Mouse (Mus musculus) hindbrain, embryonic 12.5 days (tissue): ENCODE results near the gene Hoxd3. TPM values are rescaled to one million over a fixed set of nuclear protein-coding genes. Genes with fewer than 3 reads are reported as not detected.

Source experiments
- ATAC-seq: fragments of 200-750 bp; cut with Nextera tagmentation; 2 replicates; pipeline ENCODE4 v1.8.0; 2017; ENCODE audit warnings: moderate TSS enrichment; ENCODE audit not compliant: low FRiP score
- H3K27ac ChIP-seq: fragments of 300-500 bp; sonication (generic); 2 replicates; pipeline ENCODE4 v1.5.1; 2016; ENCODE audit warnings: mild to moderate bottlenecking
- H3K27me3 ChIP-seq: fragments of 300-500 bp; sonication (generic); 2 replicates; pipeline ENCODE4 v1.6.1; 2016; ENCODE audit warnings: mild to moderate bottlenecking
- H3K36me3 ChIP-seq: fragments of 300-500 bp; sonication (generic); 2 replicates; pipeline ENCODE4 v1.6.1; 2016; ENCODE audit warnings: mild to moderate bottlenecking
- H3K4me1 ChIP-seq: fragments of 300-500 bp; sonication (generic); 2 replicates; pipeline ENCODE4 v1.6.1; 2016
- H3K4me2 ChIP-seq: fragments of 300-500 bp; sonication (generic); replicated peaks from 2 replicates; pipeline ENCODE4 v1.6.1; 2016; ENCODE audit warnings: mild to moderate bottlenecking
- H3K4me3 ChIP-seq: fragments of 300-500 bp; sonication (generic); 2 replicates; pipeline ENCODE4 v1.5.1; 2016; ENCODE audit warnings: mild to moderate bottlenecking
- H3K9ac ChIP-seq: fragments of 300-500 bp; sonication (generic); 2 replicates; pipeline ENCODE4 v1.6.1; 2016; ENCODE audit warnings: mild to moderate bottlenecking, moderate library complexity
- H3K9me3 ChIP-seq: fragments of 300-500 bp; sonication (generic); replicated peaks from 2 replicates; pipeline ENCODE4 v1.6.1; 2016; ENCODE audit warnings: mild to moderate bottlenecking
- WGBS: fragments of 180-500 bp; shearing (Covaris S2); methylation state at CpG from one replicate; pipeline ENCODE4 v1.1.7; 2016; 5-methylcytosine and 5-hydroxymethylcytosine counted together
- polyA plus RNA-seq: library from polyadenylated mRNA; unstranded; fragments of >200 nt; fragmentation: Nextera tagmentation; extraction: Ambion mirVana; gene quantifications from 2 replicates; pipeline ENCODE4 v1.2.1, GENCODE M21; 2016

Hoxd3 gene
- polyA plus RNA-seq, 1 experiment from 2014 or later, result 69.6 TPM

DNA sequence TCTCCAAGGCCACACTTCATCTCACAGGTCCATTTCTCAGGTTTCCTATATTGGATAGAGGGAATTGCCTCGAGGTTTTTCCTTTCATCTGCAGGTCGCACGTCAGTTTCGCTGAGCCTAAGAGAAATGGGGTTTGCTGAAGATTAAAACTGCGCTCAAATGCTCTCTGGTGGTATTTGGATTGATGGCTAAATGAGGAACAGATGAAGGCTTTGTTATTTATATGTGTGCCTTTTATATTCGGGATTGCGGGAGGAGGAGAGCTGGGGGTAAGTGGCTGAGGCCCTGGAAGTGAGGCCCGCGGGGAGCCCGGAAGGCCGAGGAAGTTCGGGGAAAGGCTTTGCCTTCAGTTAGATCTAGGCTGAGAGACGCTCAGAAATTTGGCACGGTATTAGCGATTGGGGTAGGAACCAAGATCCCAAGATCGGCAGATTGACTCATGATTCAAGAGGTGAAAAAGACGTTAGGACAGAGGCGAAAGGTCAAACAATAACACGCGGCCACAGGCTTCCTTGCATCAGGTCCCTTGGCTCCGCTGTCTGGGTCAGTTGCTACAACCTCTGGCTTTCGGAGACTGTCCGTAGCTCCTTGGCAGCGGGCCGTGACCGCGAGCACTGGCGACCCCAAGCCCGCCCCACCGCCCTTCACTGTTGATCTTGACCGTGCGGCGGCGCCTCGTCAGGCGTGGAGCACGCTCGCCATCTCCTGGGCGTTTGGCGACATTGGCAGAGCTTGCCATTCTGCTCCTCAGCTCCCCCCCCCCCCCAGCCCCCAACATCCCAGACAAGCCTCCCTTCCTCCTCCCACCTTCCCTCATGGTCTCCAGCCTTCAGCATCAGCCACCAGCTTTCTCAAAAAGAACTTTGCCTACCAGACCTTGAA, 39.0 kb upstream of the Hoxd3 start:
- ATAC-seq, result peak; percentile 52; the same call in 1 of the 2 replicates
- peaks cover 98% of the 10 kb centered on the region for H3K27me3 ChIP-seq
- no peaks in the 10 kb centered on the region for H3K36me3 ChIP-seq
- peak overlapping the region; percentile 19 for H3K4me3 ChIP-seq
- no peak overlapping the region for H3K27ac ChIP-seq
- no peaks in the 10 kb centered on the region for H3K9me3 ChIP-seq
- H3K4me2 ChIP-seq, result peak overlapping the region; percentile 44
- H3K9ac ChIP-seq, result no peak overlapping the region
- under 1% methylated on average over 40 of the region's 40 CpGs for WGBS
- H3K4me1 ChIP-seq, result peaks cover 13% of the 10 kb centered on the region

DNA sequence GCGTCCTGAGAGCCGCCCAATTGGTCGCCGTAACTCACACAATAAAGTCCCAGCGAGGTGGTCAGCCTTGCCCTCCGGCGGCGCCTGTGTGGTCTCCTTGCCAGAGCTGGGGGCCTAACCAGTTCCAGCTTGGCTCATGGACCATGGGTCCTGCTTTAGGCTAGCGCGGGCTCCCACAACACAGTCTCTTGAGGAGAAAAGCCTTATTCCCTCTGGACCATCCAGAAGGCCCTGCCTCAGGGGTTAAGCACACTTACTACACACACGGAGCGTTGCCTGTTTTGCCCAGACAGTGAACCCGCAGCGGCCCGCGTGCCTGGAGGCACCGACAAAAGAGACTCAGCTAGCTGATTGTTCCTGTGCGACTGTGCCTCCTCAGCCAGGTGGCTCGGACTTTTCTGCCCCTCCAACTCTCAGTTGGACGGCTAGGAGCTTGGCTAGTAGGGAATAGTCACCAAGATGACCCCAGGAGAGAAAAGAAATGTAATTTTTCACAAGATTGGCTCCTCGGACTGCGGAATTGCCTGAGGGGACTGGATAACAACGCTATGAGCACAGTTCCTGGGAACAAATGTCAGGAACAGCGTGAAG, 37.8 kb upstream of the Hoxd3 start:
- Histone ChIP-seq H3K4me2 (no peak overlapping the region), H3K9me3 (no peaks in the 10 kb centered on the region), H3K4me3 (no peak overlapping the region), H3K4me1 (peaks cover 4% of the 10 kb centered on the region; the same call in 1 of the 2 replicates), H3K9ac (no peak overlapping the region), H3K27me3 (peaks cover 98% of the 10 kb centered on the region), H3K27ac (no peak overlapping the region), H3K36me3 (no peaks in the 10 kb centered on the region)
- ATAC-seq, result no peak
- 1% methylated on average over 24 of the region's 24 CpGs for WGBS

DNA sequence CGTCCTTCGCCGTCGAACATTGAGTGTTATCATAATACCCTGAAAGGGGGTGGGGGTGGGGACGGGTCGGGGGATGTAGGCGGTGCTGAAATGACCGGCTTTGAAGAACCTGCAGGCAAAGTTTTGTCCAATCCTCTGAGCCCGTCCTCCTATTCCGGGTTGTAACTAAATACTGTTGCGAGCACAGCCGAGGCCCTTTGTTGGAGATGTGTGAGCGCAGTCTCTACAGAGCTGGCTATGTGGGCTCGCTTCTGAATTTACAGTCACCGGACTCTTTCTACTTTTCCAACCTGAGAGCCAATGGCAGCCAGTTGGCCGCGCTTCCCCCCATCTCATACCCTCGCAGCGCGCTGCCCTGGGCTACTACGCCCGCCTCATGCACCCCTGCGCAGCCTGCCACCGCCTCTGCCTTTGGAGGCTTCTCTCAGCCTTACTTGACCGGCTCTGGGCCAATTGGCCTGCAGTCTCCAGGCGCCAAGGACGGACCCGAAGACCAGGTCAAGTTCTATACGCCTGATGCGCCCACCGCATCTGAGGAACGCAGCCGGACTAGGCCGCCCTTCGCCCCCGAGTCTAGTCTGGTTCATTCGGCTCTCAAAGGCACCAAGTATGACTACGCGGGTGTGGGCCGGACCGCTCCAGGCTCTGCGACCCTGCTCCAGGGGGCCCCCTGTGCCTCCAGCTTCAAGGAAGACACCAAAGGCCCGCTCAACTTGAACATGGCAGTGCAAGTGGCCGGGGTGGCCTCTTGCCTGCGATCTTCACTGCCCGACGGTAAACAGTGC, 36.7 kb upstream of the Hoxd3 start, which contains the start of gene Hoxd12:
TSS of gene Hoxd12 (plus strand) at position 133 of the 785 bp plus-strand sequence.
- Histone ChIP-seq H3K27me3 (peaks cover 98% of the 10 kb centered on the region), H3K9me3 (no peaks in the 10 kb centered on the region), H3K9ac (no peak within 1 kb of the TSS), H3K36me3 (no peaks in the 10 kb centered on the region), H3K4me2 (no peak within 1 kb of the TSS), H3K27ac (no peak within 1 kb of the TSS), H3K4me3 (no peak within 1 kb of the TSS), H3K4me1 (peaks cover 4% of the 10 kb centered on the region; the same call in 1 of the 2 replicates)
- ATAC-seq, result no peak
- WGBS, result 2% methylated on average over 47 of the region's 47 CpGs

DNA sequence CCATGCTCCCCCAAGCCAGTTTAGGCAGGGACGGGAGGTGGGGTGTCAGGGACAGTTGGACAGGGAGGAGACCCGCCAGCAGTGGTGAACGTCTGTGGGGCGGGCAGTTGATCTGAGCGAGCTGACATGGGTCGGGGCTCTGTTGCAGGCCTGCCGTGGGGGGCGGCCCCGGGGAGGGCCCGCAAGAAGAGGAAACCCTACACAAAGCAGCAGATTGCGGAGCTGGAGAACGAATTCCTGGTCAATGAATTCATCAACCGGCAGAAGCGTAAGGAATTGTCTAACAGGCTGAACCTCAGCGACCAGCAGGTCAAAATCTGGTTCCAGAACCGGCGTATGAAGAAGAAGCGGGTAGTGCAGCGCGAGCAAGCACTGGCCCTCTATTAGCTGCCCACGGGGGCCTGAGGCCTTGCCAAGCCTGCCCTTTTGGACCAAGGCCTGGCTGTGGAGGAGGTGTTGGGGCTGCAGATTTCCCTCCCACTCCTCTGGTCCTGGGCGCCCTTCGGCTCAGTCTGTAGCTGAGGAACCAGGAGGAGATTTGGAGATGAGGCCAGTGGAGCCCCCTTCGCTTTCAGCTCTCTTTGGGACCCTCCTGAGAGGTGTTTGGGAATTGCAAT, 36.0 kb upstream of the Hoxd3 start:
- no peaks in the 10 kb centered on the region for H3K36me3 ChIP-seq
- no peak for ATAC-seq
- 5% methylated on average over 23 of the region's 24 CpGs for WGBS
- H3K27ac ChIP-seq, result no peak overlapping the region
- no peak overlapping the region for H3K4me3 ChIP-seq
- no peaks in the 10 kb centered on the region for H3K9me3 ChIP-seq
- H3K27me3 ChIP-seq, result peaks cover 100% of the 10 kb centered on the region
- H3K4me1 ChIP-seq, result peaks cover 4% of the 10 kb centered on the region; the same call in 1 of the 2 replicates
- H3K9ac ChIP-seq, result no peak overlapping the region
- no peak overlapping the region for H3K4me2 ChIP-seq

DNA sequence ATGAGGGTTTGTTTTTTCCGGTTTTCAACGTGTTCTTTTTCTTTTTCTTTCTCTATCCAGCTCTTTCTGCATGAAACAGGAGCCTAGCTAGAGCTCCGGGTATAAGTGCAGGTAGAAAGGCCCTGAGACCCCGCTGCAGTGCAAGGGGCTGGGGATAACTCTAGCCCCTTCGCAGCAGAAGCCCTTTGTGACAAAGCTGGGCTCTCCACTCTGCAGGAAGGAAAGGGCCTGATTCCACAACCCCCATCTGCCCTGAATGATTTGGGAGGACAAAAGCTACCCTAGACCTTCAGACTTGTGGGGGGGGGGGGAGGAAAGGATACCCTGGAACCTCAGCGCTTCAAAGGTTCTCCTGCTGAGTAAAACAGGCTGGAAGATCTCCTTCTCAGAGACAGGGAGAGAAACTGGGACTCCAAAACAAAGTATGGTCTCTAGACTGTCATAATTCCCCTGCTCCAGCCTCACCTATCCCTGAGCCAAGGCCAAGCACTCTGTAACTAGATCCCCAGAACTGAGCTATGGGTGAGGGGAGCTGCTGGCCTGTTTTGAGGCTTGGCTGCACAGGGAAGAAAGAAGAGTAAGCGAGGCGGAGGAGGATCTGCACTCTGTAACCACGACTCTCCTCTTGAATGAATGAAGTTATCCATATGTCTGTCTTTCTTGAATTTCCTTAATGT, 35.2 kb upstream of the Hoxd3 start:
- Histone ChIP-seq H3K4me2 (no peak overlapping the region), H3K36me3 (no peaks in the 10 kb centered on the region), H3K27ac (no peak overlapping the region), H3K27me3 (peaks cover 100% of the 10 kb centered on the region), H3K4me3 (no peak overlapping the region), H3K9me3 (no peaks in the 10 kb centered on the region), H3K4me1 (peaks cover 5% of the 10 kb centered on the region; the same call in 1 of the 2 replicates), H3K9ac (no peak overlapping the region)
- 0% methylated on average over 9 of the region's 9 CpGs for WGBS
- no peak for ATAC-seq

DNA sequence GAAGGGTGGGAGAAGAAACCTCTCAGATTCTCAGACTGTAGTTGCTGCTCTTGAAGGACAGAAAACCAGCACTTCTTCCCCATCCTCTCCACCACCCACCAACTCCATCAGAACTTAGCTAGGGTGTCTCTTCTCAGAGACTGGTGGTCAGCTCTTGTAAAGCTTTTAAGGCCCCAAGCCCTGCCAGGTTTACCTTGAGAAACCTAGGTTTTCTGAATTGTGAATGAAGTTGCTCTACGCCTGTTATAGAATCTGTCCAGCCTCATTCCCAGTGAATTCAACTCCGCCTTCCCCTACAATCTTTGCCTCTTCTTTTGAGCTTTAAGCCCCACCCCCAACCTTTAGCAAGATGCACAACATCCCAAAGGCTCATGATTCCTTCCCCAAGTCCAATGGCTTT, 34.6 kb upstream of the Hoxd3 start:
- no peaks in the 10 kb centered on the region for H3K9me3 ChIP-seq
- ATAC-seq, result no peak
- H3K36me3 ChIP-seq, result no peaks in the 10 kb centered on the region
- peaks cover 100% of the 10 kb centered on the region for H3K27me3 ChIP-seq
- WGBS, result 3% methylated on average over 2 of the region's 2 CpGs
- H3K4me3 ChIP-seq, result no peak overlapping the region
- H3K4me2 ChIP-seq, result no peak overlapping the region
- peaks cover 11% of the 10 kb centered on the region; the same call in 1 of the 2 replicates for H3K4me1 ChIP-seq
- H3K9ac ChIP-seq, result no peak overlapping the region
- no peak overlapping the region for H3K27ac ChIP-seq

DNA sequence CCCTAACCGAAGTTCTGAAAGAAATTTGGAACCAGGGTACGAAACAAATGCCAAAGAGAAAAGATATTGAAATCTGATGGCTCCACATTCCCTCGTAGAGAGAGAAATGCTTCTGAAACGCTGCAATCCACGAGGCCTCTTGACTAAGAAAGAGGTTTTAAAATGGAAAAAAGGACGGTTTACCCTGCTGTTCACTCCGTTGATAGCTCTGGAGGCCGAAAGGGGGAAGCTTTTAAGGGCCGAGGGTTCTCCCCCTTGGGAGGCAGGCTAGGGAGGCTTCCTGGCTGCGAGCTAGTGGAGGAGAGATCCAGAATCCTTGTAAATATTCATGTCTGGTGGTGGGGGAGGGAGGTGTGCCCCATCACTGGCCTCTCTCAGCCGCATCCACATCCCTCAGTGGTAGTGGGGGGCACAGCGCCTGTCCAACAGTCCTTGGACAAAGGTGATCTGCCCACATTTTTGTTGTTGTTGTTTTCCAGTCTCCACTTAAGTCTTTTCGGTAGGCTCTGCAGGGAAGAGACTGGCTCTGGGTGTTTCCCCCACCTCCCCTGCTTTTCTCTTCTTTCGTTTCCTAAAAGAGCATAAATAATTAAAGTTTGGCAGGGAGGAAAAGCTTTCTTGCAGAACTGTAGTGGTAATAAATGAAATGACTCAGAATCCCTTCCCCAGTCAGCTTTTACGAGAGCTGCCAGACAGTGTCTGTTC, 32.7 kb upstream of the Hoxd3 start, which contains the start of gene Hoxd11:
TSS of gene Hoxd11 (plus strand) at position 667 of the 705 bp plus-strand sequence.
- Histone ChIP-seq H3K4me3 (no peak within 1 kb of the TSS), H3K27ac (no peak within 1 kb of the TSS), H3K4me2 (no peak within 1 kb of the TSS), H3K36me3 (no peaks in the 10 kb centered on the region), H3K4me1 (peaks cover 14% of the 10 kb centered on the region; the same call in 1 of the 2 replicates), H3K27me3 (peaks cover 100% of the 10 kb centered on the region), H3K9me3 (no peaks in the 10 kb centered on the region), H3K9ac (no peak within 1 kb of the TSS)
- no peak for ATAC-seq
- 1% methylated on average over 15 of the region's 15 CpGs for WGBS

DNA sequence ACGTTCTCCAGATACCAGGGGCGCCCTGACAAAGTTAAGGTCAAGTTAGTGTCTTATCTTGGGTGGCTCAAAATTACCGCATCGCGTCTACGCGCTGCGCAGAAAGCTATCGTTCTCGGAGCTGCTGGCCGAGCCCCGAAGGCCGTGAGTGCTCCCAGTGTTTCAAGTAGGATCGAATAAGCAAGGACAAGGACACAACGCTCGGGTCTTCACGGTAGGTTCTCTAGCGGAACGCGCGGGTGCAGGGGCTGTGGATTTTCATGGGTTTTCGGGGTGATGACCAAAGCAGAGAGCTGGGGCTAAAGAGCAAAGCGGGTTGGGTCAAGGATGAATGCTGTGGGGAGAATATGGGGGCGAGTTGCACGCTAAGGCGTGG, 32.1 kb upstream of the Hoxd3 start:
- Histone ChIP-seq H3K36me3 (no peaks in the 10 kb centered on the region), H3K9me3 (no peaks in the 10 kb centered on the region), H3K9ac (no peak overlapping the region), H3K4me2 (no peak overlapping the region), H3K4me1 (peaks cover 14% of the 10 kb centered on the region; the same call in 1 of the 2 replicates), H3K27ac (no peak overlapping the region), H3K4me3 (no peak overlapping the region), H3K27me3 (peaks cover 100% of the 10 kb centered on the region)
- no peak for ATAC-seq
- under 1% methylated on average over 26 of the region's 26 CpGs for WGBS

DNA sequence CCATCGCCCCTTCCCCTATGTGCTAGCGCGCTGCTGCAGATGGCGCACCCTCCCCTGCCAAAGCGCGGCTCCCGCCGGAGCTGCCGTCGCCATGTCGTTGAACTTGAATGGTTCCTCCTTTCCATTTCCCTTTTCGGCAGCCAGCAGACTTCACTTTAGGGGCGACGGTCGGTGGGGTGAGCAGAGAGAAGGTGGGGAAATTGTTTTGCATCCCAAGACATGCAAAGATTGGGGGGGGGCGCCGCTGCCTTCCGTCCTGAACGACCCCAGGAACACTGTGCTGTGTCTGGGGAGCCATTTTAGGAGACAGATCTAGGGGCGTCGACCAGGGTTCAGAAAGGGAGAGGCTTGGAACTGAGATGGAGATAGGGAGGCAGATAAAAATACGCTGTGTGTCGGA, 31.7 kb upstream of the Hoxd3 start:
- Histone ChIP-seq H3K4me2 (no peak overlapping the region), H3K9ac (no peak overlapping the region), H3K27ac (no peak overlapping the region), H3K4me1 (peaks cover 14% of the 10 kb centered on the region; the same call in 1 of the 2 replicates), H3K4me3 (no peak overlapping the region), H3K36me3 (no peaks in the 10 kb centered on the region), H3K27me3 (peaks cover 100% of the 10 kb centered on the region), H3K9me3 (no peaks in the 10 kb centered on the region)
- no peak for ATAC-seq
- under 1% methylated on average over 23 of the region's 23 CpGs for WGBS

DNA sequence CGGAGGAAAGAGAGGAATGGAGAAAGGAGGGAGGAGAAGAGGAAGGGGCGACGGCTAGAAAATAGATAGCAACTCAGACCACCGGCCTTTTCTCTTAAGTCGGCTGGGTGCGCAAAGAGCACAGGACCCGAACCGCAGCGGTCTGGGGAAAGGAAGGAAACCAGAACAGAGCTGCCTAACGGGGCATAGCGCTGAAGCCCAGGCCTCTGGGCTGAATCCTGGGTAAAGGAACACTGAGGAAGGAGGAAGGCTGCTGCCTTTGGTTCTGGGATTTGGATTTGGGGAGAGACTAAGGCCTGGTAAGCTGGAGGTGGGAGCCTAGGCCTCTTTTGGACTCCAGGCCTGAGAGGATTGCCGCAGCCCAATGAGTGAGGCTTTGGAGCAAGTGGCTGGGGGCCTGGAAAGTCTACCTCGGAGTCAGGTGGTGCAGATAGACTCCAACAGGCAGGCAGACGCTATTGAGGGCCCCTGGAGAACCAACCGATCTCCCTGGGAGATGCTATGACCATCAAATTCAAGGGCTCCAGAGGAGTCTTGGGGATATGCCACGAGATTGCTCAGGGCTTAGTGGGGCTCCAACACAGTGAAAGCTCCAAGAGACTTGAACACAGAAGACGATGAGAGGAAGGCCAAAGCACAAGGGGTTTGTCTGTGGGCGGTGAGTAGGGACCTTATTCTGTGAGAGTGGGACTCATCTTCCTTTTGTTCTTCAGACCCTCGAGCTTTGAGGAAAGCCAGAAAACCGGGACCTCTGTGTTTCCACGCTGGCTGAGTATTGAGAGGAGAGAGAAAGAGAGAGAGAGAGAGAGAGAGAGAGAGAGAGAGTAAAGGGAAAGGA, 30.9 kb upstream of the Hoxd3 start:
- peaks cover 99% of the 10 kb centered on the region for H3K27me3 ChIP-seq
- no peaks in the 10 kb centered on the region for H3K36me3 ChIP-seq
- no peaks in the 10 kb centered on the region for H3K9me3 ChIP-seq
- no peak overlapping the region for H3K27ac ChIP-seq
- H3K9ac ChIP-seq, result no peak overlapping the region
- WGBS, result under 1% methylated on average over 21 of the region's 21 CpGs
- H3K4me1 ChIP-seq, result peaks cover 14% of the 10 kb centered on the region; the same call in 1 of the 2 replicates
- no peak overlapping the region for H3K4me3 ChIP-seq
- ATAC-seq, result no peak
- H3K4me2 ChIP-seq, result no peak overlapping the region
